Mouse (Mus musculus) retina, postnatal 1 day (tissue): ENCODE data around the gene Ube2d2b.

Experiments
- DNase-seq: peaks from one replicate; pipeline ENCODE4 v3.0.0-alpha.2; 2012

Gene Ube2d2b

GRCm38 (mm10) chr5:107829998-107830560 lies at the start of gene Ube2d2b:
TSS of gene Ube2d2b (plus strand) at chr5:107830099.
- DNase-seq = no peak

GRCm38 (mm10) chr5:107782360-107782759 lies 47.5 kb upstream of the Ube2d2b start:
- no peak for DNase-seq

- no peak for DNase-seq
Measured at GRCm38 (mm10) chr5:107787682-107788443, 42.0 kb upstream of the Ube2d2b start.

GRCm38 (mm10) chr5:107789492-107789891 lies 40.4 kb upstream of the Ube2d2b start:
- DNase-seq = no peak

GRCm38 (mm10) chr5:107791966-107792365 lies 37.9 kb upstream of the Ube2d2b start:
- DNase-seq = no peak

GRCm38 (mm10) chr5:107792516-107792915 lies 37.4 kb upstream of the Ube2d2b start:
- no peak for DNase-seq

- DNase-seq = peak; percentile 7
Measured at GRCm38 (mm10) chr5:107793258-107793657, 36.6 kb upstream of the Ube2d2b start.

GRCm38 (mm10) chr5:107793927-107794326 lies 36.0 kb upstream of the Ube2d2b start:
- DNase-seq = peak; percentile 40

GRCm38 (mm10) chr5:107798290-107798689 lies 31.6 kb upstream of the Ube2d2b start:
- no peak for DNase-seq

- DNase-seq = no peak
Measured at GRCm38 (mm10) chr5:107801234-107801633, 28.7 kb upstream of the Ube2d2b start.

- DNase-seq = no peak
Measured at GRCm38 (mm10) chr5:107802621-107803020, 27.3 kb upstream of the Ube2d2b start.

GRCm38 (mm10) chr5:107807496-107807895 lies 22.4 kb upstream of the Ube2d2b start:
- no peak for DNase-seq

GRCm38 (mm10) chr5:107814651-107815050 lies 15.2 kb upstream of the Ube2d2b start:
- no peak for DNase-seq

GRCm38 (mm10) chr5:107822521-107822920 lies 7.4 kb upstream of the Ube2d2b start:
- no peak for DNase-seq

- DNase-seq = no peak
Measured at GRCm38 (mm10) chr5:107831351-107831750, 1.5 kb downstream of the Ube2d2b start.

- DNase-seq = no peak
Measured at GRCm38 (mm10) chr5:107834287-107834686, 4.4 kb downstream of the Ube2d2b start.

- DNase-seq = no peak
Measured at GRCm38 (mm10) chr5:107838891-107839644, 9.2 kb downstream of the Ube2d2b start.

GRCm38 (mm10) chr5:107840549-107841238 lies 10.8 kb downstream of the Ube2d2b start:
- DNase-seq = no peak

- DNase-seq = no peak
Measured at GRCm38 (mm10) chr5:107847349-107847748, 17.4 kb downstream of the Ube2d2b start.

GRCm38 (mm10) chr5:107847817-107848216 lies 17.9 kb downstream of the Ube2d2b start:
- no peak for DNase-seq

- DNase-seq = no peak
Measured at GRCm38 (mm10) chr5:107848964-107849363, 19.1 kb downstream of the Ube2d2b start.

- no peak for DNase-seq
Measured at GRCm38 (mm10) chr5:107853807-107854206, 23.9 kb downstream of the Ube2d2b start.

GRCm38 (mm10) chr5:107854556-107854955 lies 24.7 kb downstream of the Ube2d2b start:
- DNase-seq = no peak
